Mouse (Mus musculus): ENCODE results near the gene Ip6k2. TPM values are rescaled to one million over a fixed set of nuclear protein-coding genes. Genes with fewer than 3 reads are reported as not detected.
A peak's percentile ranks its signal among the peaks of the same experiment; 100 is the strongest.

Ip6k2 gene
- polyA plus RNA-seq, 1 experiment, result 53.8 TPM

DNA sequence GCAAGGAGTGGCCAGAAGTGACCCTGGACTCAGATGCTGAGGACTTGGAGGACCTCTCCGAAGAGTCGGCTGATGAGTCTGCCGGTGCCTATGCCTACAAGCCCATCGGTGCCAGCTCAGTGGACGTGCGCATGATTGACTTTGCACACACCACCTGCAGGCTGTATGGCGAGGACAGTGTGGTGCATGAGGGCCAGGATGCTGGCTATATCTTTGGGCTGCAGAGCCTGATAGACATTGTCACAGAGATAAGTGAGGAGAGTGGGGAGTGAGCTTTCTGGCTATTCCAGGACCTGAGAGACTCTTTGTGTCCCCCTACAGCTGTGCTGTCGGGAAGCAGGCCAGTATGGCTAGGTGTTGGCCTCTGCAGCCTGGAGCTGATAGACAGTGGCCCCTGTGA is 22.2 kb downstream of the Ip6k2 start:
- peaks cover 35% of the 10 kb centered on the region for H3K36me3 ChIP-seq (ENCODE audit: control insufficient read depth, insufficient read depth, low read length)
- H3K4me3 ChIP-seq (ENCODE audit: low read depth, low read length), result no peak overlapping the region
- no peak overlapping the region for H3K27ac ChIP-seq (ENCODE audit: insufficient read depth, low read depth, low read length)
- no peaks in the 10 kb centered on the region for H3K27me3 ChIP-seq (ENCODE audit: control insufficient read depth, insufficient read depth, low read length)
- 88% methylated on average over 8 of the region's 8 CpGs for WGBS
- TF ChIP-seq CTCF (IDR thresholded peaks at IDR 0.05; ENCODE audit: extremely low read depth, insufficient read length, insufficient replicate concordance, low read depth, low read length), result no peak
- no peak for TF ChIP-seq POLR2A (IDR thresholded peaks at IDR 0.05; ENCODE audit: low read depth, low read length)
- H3K4me1 ChIP-seq (ENCODE audit: control insufficient read depth, insufficient read depth, insufficient read length, low read length), result peaks cover 7% of the 10 kb centered on the region; the same call in 1 of the 2 replicates

- H3K36me3 ChIP-seq (ENCODE audit: control insufficient read depth, insufficient read depth, low read length), result peaks cover 33% of the 10 kb centered on the region
Measured at GRCm38 (mm10) chr9:108806379-108806778, 22.8 kb downstream of the Ip6k2 start.

GRCm38 (mm10) chr9:108806831-108807230 is 23.2 kb downstream of the Ip6k2 start:
- Histone ChIP-seq H3K4me3 (ENCODE audit: low read depth, low read length) (no peak overlapping the region), H3K36me3 (ENCODE audit: control insufficient read depth, insufficient read depth, low read length) (peaks cover 34% of the 10 kb centered on the region), H3K27me3 (ENCODE audit: control insufficient read depth, insufficient read depth, low read length) (no peaks in the 10 kb centered on the region), H3K4me1 (ENCODE audit: control insufficient read depth, insufficient read depth, insufficient read length, low read length) (peaks cover 7% of the 10 kb centered on the region; the same call in 1 of the 2 replicates), H3K27ac (ENCODE audit: insufficient read depth, low read depth, low read length) (no peak overlapping the region)
- TF ChIP-seq CTCF (IDR thresholded peaks at IDR 0.05; ENCODE audit: extremely low read depth, insufficient read length, insufficient replicate concordance, low read depth, low read length), result no peak
- 94% methylated on average over 1 of the region's 1 CpGs for WGBS

More at GRCm38 (mm10) chr9:108806379-108806778, 22.8 kb downstream of the Ip6k2 start:
- TF ChIP-seq POLR2A (IDR thresholded peaks at IDR 0.05; ENCODE audit: low read depth, low read length), result no peak
- no peak for TF ChIP-seq CTCF (IDR thresholded peaks at IDR 0.05; ENCODE audit: extremely low read depth, insufficient read length, insufficient replicate concordance, low read depth, low read length)
- Histone ChIP-seq H3K27ac (ENCODE audit: insufficient read depth, low read depth, low read length) (no peak overlapping the region), H3K4me1 (ENCODE audit: control insufficient read depth, insufficient read depth, insufficient read length, low read length) (peaks cover 7% of the 10 kb centered on the region; the same call in 1 of the 2 replicates), H3K27me3 (ENCODE audit: control insufficient read depth, insufficient read depth, low read length) (no peaks in the 10 kb centered on the region), H3K4me3 (ENCODE audit: low read depth, low read length) (no peak overlapping the region)

DNA sequence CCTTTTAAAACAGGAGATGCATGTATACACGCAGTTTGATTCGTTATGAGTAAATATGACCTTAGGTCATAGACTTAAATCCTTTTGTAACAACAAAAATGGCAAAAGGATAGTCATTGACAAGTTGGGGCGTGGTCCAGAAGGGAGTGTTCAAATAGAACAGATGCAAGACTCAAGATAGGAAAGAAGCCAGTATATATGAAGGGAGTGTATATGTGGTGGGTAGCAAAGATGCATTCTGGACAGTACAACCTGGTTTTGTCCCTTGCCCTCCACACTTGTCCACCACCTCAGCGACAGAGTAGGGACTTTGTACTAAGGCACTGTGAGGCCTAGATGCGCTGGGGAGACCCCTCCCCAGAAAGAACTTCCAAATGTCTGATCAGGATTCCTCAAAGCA is 24.1 kb downstream of the Ip6k2 start:
- 40% methylated on average over 5 of the region's 5 CpGs for WGBS
- peaks cover 7% of the 10 kb centered on the region; the same call in 1 of the 2 replicates for H3K4me1 ChIP-seq (ENCODE audit: control insufficient read depth, insufficient read depth, insufficient read length, low read length)
- no peaks in the 10 kb centered on the region for H3K27me3 ChIP-seq (ENCODE audit: control insufficient read depth, insufficient read depth, low read length)
- TF ChIP-seq POLR2A (IDR thresholded peaks at IDR 0.05; ENCODE audit: low read depth, low read length) (0 out of 2 replicates have a peak, but pooled peaks have one; percentile 0), CTCF (IDR thresholded peaks at IDR 0.05; ENCODE audit: extremely low read depth, insufficient read length, insufficient replicate concordance, low read depth, low read length) (no peak)
- H3K4me3 ChIP-seq (ENCODE audit: low read depth, low read length), result no peak overlapping the region
- H3K36me3 ChIP-seq (ENCODE audit: control insufficient read depth, insufficient read depth, low read length), result peaks cover 36% of the 10 kb centered on the region
- H3K27ac ChIP-seq (ENCODE audit: insufficient read depth, low read depth, low read length), result no peak overlapping the region

DNA sequence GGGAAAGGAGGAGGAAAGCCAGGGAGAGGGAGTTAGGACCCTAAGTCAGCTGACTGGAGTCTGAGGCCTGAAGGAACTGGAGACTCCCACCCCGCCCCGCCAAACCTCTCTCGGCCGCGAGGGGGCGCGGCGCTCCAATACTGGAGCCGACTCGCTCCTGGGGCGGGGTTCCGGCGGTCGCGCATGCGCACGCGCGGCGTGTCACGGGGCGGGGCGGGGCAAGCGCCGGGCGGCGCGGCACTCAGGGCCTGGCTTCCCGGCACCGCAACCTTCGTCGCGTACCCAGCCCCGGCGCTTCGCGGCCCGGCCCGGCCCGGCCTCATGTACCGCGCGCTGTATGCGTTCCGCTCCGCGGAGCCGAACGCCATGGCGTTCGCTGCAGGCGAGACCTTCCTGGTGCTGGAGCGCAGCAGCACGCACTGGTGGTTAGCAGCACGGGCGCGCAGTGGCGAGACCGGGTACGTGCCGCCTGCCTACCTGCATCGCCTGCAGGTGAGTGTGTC is 24.6 kb downstream of the Ip6k2 start, which contains the start of gene Nckipsd:
Gene Nckipsd, plus strand, starts transcription at position 206 of the 503 bp plus-strand sequence.
- WGBS, result under 1% methylated on average over 62 of the region's 62 CpGs
- Histone ChIP-seq H3K36me3 (ENCODE audit: control insufficient read depth, insufficient read depth, low read length) (peaks cover 36% of the 10 kb centered on the region), H3K27ac (ENCODE audit: insufficient read depth, low read depth, low read length) (no peak within 1 kb of the TSS; the same call in 1 of the 2 replicates), H3K27me3 (ENCODE audit: control insufficient read depth, insufficient read depth, low read length) (no peaks in the 10 kb centered on the region), H3K4me3 (ENCODE audit: low read depth, low read length) (peak within 1 kb of the TSS; percentile 86), H3K4me1 (ENCODE audit: control insufficient read depth, insufficient read depth, insufficient read length, low read length) (peaks cover 7% of the 10 kb centered on the region; the same call in 1 of the 2 replicates)
- TF ChIP-seq CTCF (IDR thresholded peaks at IDR 0.05; ENCODE audit: extremely low read depth, insufficient read length, insufficient replicate concordance, low read depth, low read length) (peak; percentile 84), POLR2A (IDR thresholded peaks at IDR 0.05; ENCODE audit: low read depth, low read length) (0 out of 2 replicates have a peak, but pooled peaks have one; percentile 5)

DNA sequence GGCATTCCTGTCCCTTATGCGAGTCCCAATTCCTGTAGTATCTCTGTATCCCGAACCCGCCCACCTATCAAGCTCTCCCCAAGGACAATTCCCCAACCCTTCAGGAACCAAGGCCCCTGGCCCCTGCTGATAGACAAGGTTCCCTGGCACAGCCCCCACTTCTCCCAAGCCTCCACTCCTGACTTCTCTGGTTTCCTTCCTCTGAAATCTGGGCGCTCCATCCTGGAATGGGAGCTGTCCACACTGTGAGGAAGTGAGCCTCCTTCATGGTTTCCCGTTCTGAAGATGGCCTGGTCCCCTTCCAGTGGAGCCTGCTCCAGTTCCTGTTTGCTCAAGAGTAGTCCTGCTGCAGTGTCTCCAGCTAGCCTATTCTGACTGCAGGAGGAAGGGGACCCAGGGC is 25.6 kb downstream of the Ip6k2 start:
- no peak overlapping the region for H3K27ac ChIP-seq (ENCODE audit: insufficient read depth, low read depth, low read length)
- 62% methylated on average over 5 of the region's 5 CpGs for WGBS
- peaks cover 39% of the 10 kb centered on the region for H3K36me3 ChIP-seq (ENCODE audit: control insufficient read depth, insufficient read depth, low read length)
- no peak for TF ChIP-seq CTCF (IDR thresholded peaks at IDR 0.05; ENCODE audit: extremely low read depth, insufficient read length, insufficient replicate concordance, low read depth, low read length)
- TF ChIP-seq POLR2A (IDR thresholded peaks at IDR 0.05; ENCODE audit: low read depth, low read length), result no peak
- H3K27me3 ChIP-seq (ENCODE audit: control insufficient read depth, insufficient read depth, low read length), result no peaks in the 10 kb centered on the region
- H3K4me1 ChIP-seq (ENCODE audit: control insufficient read depth, insufficient read depth, insufficient read length, low read length), result peaks cover 7% of the 10 kb centered on the region; the same call in 1 of the 2 replicates
- peak overlapping the region; percentile 86; the same call in 1 of the 2 replicates for H3K4me3 ChIP-seq (ENCODE audit: low read depth, low read length)

DNA sequence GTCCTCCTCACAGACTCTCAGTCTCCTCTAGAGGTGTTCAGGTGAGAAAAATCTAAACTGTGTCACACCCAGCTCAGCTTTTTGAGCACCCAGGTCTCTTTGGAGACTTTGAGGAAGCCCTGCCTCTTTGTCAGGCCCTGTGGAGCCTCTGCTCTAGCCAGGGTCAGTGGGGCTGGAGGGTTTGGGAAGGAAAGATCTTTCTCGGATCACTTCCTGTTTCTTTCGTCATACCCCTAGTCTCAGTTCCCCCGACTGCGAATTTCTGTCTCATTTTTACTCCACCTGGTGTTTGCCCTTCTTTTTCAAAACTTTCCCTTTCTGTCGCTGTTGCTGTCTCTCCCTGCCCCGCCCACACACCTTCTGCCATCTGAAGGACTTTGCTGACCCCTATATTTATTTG is 26.1 kb downstream of the Ip6k2 start:
- no peak overlapping the region for H3K4me3 ChIP-seq (ENCODE audit: low read depth, low read length)
- H3K27ac ChIP-seq (ENCODE audit: insufficient read depth, low read depth, low read length), result no peak overlapping the region
- no peak for TF ChIP-seq POLR2A (IDR thresholded peaks at IDR 0.05; ENCODE audit: low read depth, low read length)
- no peak for TF ChIP-seq CTCF (IDR thresholded peaks at IDR 0.05; ENCODE audit: extremely low read depth, insufficient read length, insufficient replicate concordance, low read depth, low read length)
- 66% methylated on average over 6 of the region's 6 CpGs for WGBS
- H3K36me3 ChIP-seq (ENCODE audit: control insufficient read depth, insufficient read depth, low read length), result peaks cover 40% of the 10 kb centered on the region
- H3K27me3 ChIP-seq (ENCODE audit: control insufficient read depth, insufficient read depth, low read length), result no peaks in the 10 kb centered on the region
- peaks cover 7% of the 10 kb centered on the region; the same call in 1 of the 2 replicates for H3K4me1 ChIP-seq (ENCODE audit: control insufficient read depth, insufficient read depth, insufficient read length, low read length)

All from small intestine, adult 2 months (tissue).